Mouse (Mus musculus) erythroblast, adult 5-6 weeks (primary cell): ENCODE measurements around the gene Arl2. TPM values are rescaled to one million over a fixed set of nuclear protein-coding genes. Genes with fewer than 3 reads are reported as not detected.
A peak's percentile ranks its signal among the peaks of the same experiment; 100 is the strongest.

Experiments
- ATAC-seq: replicated peaks from 2 replicates; pipeline ENCODE4 v1.8.0; 2016; ENCODE audit warnings: moderate number of reproducible peaks, mild to moderate bottlenecking, moderate TSS enrichment, inconsistent platforms; ENCODE audit not compliant: poor library complexity, low FRiP score, severe bottlenecking
- total RNA-seq, 2 experiments: library from RNA; stranded (forward) in 1 of 2; stranded (reverse) in 1 of 2; fragments of 150-400 nt in 1 of 2; fragments of 200-764, 138-1000 nt in 1 of 2; gene quantifications; 2 replicates each; pipeline versions ENCODE4 v1.2.3 to v1.2.4; 2015 to 2017; ENCODE audit warnings: low replicate concordance in 2 of 2

Arl2 gene
- total RNA-seq, 2 experiments from 2014 or later, result 3.7 TPM

DNA sequence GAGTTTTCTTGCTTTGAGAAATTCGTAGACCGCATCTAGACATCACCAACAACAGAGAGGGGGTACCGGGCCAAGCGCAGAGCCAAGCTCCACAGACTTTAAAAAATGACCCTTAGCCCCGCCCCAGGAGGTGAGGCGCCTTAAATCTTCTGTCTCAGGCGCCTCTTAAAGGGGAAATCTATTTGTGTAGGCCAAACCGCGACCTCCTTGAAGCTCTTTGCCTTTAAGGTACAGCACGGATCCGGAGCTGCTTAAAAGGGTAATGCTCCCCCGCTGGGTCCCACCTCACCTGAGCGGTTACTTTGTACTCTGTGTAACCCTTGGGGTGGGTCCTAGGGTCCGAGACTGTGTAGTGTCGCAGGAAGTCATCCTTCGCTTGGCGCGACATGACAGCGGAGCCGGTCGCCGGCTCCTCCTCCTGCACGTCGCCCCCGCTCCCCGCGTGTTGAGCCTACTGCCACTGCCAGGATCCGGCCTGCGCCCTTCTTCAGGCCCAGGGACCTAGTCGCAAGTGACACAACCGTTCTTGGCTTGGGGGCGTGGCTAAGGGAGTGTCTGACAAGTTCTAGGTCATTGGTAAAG, 13.5 kb downstream of the Arl2 start, which contains the start of gene Snx15:
Snx15 (minus strand) TSS at position 545 of the 582 bp plus-strand sequence.
- ATAC-seq, result peak; percentile 80

DNA sequence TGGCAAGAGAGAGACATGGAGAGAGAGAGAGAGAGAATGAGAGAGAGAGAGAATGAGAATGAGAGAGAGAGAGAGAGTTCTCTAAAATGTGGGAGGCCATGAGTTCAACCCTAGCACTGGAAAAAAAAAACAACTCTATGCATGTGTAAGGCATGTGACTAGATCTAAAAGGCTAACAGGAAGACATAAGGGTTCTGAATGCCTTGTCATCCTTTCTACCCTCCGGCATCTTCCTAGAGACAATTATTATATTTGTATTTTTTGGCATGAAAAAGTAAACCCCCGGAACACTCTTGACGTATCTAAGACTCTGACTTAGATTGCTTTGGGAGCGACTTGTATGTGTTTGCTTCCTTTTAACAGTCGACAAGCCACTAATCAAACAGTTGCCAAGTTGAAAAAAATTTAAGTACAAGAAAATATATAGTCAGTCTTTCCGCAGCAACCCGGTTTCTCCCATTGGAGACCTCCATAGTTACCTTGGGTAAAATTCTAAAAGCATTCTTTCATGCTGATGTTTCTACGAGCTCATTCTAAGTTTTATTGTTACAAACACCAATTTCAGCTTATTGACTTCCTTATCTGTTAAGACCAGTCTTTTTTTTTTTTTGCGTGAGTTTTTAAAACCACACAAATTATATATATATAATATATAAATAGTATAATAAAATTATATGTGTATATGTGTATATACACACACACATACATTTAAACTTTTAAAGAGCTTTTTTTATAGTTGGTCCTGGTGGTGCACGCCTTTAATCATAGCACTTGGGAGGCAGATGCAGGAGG, 14.4 kb downstream of the Arl2 start:
- no peak for ATAC-seq

DNA sequence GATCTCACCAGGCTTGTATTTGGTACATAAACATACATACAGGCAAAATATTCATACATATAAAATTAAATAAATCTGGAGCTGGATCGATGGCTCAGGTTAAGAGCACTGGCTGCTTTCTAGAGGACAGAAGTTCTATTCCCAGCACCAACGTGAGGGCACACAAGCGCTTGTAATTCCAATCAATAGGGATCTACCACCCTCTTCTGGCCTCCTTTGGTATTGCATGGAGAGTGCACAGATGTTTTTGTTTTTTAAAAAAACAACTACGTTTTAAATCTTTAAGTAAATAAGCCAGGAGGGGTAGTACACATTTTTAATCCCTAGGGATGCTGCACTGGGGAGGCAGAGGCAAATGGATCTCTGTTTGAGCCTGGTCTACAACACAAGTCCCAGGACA, 15.1 kb downstream of the Arl2 start:
- peak; percentile 53 for ATAC-seq

DNA sequence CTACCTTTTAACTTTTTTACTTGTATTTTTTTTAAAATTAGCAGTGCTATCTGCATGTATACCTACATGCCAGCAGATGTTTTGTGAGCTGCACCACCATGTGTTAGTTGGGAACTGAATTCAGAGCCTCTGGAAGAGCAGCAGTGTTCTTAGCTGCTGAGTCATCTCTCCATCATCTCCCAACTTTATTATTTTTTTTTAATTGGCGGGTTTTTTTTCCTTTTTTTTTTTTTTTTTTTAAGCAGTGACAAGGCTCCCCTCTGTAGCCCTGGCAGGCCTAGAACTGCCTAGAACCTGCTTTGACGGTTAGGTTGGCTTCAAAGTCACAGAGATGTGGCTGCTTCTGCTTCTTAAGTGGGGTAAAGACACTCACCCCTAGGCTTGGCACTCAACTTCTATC, 16.4 kb downstream of the Arl2 start:
- no peak for ATAC-seq

DNA sequence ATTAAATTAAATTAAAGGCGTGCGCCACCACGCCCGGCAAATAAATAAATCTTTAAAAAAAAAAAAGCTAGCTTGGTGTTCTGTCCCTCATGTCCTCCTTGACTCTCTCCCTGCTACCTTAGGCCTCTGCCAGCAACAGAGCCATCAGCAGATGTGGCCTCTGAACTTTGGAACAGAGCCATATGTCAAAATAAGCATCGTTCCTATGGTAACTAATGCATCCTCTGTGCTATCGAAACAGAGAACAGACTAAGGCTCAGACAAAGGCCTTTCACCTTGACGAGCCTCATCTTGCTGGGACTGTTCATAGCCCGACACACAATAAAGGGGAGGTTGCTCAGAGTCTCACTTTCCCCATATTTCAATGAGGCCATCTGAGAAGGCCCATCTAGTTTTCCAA, 18.0 kb downstream of the Arl2 start:
- ATAC-seq, result no peak

DNA sequence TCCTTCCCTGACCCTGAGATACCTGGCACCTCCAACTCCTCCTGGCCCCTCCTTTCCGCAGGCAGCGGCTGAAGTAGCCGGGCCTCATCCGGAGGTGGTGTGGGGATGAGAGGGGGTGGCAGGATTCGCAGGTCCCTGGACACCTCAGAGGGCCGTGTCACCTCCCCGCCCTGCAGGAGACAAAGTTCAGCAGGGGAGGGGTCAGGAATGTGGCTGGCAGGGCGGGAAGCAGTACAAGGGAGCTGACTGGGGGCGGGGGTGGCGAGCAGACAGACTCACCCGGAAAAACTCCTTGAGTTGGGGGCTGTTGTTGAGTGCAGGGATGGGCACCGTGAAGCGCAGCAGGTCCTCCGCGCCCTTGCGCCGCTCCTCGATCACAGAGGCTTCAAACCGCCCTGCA, 19.6 kb downstream of the Arl2 start:
- ATAC-seq, result no peak

DNA sequence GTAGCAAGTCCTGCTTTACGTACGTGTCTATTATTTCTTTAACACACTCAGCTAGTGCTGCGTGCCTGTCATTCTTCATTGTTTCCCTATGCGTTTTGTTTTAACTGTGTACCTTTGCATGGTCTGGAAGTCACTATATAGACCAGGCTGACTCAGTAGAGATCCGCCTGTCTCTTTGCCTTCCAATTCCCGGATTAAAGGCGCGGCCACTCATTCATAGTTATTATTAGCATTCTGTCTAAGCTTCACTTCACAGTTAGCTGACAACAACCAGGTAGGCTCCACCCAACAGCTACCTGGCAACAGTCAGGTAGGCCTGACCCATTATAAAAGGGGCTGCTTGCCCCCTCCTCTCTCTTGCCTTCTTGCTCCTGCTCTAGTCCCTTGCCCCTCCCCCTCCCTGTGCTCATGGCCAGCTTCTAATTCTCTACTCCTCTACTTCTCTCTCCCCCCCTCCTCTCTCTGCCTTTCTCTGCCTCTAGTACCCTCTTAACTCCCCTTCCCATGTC, 22.6 kb downstream of the Arl2 start:
- ATAC-seq, result peak; percentile 24

DNA sequence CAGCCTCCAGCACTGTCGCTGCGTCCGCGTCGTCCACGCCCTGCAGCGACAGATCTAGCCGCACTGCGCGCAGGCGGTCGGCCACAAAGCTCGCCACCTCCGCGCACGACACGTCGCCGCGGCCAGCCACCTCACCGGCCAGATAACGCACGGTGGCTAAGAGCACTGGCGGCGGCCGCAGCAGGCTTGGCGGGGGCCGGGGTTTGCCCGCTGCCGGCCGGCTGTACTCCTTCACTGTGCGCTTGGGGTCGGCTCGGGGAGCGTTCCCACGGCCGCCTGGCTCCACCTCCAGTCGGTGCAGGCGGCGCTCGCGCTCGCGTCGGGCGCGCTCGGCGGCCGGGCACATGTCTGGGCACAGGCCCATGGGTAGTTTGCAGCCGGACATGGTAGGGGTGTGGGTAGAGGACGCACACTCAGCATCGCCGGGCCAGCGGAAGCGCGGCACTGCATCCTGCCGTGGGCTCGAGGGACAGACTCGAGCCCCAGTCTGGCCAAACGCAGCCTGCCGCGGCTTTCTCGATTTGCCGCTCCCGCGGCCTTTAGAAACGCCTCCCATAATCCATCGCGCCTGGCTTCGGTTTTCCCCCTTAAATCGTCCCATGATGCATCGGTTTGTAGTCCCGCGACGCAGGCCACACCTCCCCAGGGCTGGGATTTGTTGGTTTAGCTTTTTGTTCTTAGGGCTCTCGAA, 23.2 kb downstream of the Arl2 start, which contains the start of gene Sac3d1:
Sac3d1 (minus strand) TSS at position 665 of the 691 bp plus-strand sequence.
- peak; percentile 85 for ATAC-seq

DNA sequence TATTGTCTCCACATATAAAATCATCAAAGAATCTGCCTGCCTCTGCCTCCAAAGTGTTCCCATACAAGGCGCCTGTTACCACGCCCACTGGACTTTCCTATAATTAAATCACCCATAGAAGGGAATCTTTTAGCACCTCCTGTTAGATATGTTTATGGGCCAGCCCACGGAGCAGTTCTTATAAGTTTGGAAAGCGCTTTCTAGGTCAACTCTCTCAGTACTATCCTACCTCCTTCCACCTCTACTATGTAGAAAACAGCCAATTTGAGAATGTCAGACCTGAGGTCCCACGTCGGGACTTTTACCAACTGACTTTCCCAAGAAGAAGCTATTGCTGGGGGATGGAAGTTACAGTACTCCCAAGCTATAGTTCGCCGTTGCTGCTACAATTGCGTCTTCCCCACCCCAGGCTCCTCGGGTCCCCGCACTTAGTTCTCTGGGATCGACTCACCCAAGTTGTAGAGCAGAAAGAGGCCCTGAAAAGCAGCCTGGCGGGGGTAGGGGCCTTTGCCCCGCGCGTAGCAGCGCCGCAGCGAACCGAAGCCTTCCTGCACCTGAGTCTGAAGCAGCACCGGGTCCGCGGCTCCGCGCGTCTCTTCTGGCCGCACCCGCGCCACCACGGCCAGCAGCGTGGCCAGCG, 23.9 kb downstream of the Arl2 start:
- ATAC-seq, result no peak

DNA sequence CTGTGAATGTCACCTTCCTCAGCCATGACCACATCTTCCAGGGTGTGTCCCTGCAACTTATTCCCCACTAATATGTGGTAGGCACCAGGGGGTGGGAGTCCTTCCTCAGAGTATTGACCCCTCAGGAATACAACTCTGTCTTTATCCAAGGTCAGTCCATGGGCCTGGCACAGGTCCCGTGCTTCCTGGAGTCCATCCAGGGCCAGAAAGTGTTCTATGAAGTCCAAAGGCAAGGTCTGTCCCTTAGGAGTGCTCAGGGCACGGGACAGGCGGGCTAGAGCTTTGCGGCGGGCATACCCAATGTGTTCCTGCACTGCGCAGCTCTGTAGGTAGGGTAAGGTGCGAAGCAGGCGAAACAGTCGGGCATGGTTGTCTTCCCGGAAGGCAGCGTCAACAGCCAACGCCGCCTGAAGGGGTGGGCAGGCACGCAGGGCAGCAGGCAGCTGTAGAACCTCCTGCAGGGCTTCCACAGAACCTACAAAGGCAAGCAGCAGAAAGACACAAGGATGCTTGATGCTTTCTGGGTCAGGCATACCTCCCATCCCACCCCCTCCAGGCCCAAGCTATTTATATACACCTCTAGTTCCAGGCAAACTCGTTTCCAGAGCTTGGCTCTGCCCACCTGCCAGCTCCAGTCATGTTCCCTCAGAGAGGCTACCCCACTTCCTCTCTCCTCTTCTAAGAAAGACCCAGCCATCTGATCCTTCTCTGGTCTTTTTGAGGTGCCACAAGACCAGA, 25.1 kb downstream of the Arl2 start:
- ATAC-seq, result no peak

DNA sequence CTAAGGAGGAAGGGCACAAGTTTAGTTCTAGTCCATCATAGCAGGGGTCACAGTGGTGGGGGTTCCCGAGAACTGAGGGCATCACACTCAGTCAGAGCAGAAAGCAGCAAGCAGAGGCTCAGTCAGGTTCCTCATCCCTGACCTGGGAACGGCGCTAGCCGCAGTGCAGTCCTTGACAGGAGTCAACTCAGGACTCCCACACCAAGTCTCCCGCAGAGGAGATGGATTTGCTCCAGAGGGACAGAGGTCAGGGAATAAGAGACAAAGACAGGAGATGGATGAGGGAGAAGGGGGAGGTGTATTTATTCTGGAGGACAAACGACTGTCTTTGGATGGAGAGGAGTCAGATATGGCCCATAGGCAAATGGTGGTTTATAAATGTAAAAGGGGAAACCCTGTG, 28.2 kb downstream of the Arl2 start:
- ATAC-seq, result no peak

DNA sequence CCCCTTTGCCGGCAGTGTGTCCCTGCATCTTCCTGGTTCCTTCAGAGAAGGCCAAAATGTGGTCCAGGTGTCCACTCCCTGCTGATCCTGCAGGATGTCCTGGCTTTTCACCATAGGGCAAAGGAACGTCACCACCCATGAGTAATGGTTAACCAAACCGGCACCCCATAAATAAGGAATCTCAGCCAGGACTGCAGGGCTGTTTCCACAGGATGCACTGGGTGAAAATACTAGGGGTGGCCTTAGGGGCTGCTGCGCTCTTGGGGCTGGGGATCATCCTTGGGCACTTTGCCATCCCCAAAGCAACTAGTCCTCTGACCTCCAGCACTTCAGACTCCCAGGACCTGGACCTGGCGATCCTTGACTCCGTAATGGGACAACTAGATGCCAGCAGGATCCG, 35.8 kb downstream of the Arl2 start, which contains the start of gene Naaladl1:
Naaladl1 (plus strand) TSS at position 197 of the 400 bp plus-strand sequence.
- ATAC-seq, result no peak

DNA sequence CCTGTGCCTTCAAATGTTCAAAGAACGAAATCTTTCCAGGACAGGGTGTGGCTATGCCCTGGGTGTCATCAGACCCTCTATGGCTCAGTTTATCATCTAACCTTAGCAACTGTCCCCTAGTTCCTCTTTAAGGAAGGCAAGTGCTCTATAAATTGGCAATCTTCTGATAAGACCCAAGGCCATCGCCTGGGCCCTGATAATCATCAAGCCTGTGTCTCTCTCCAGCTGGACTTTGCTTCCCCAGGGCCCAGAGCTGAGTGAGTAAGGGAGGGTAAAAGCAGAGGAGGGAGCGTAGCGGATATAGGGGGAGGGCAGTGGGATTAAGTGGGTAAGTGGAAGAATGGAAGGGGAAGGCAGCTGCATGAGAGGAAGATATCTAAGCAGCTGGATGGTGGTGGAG, 36.9 kb downstream of the Arl2 start:
- no peak for ATAC-seq

DNA sequence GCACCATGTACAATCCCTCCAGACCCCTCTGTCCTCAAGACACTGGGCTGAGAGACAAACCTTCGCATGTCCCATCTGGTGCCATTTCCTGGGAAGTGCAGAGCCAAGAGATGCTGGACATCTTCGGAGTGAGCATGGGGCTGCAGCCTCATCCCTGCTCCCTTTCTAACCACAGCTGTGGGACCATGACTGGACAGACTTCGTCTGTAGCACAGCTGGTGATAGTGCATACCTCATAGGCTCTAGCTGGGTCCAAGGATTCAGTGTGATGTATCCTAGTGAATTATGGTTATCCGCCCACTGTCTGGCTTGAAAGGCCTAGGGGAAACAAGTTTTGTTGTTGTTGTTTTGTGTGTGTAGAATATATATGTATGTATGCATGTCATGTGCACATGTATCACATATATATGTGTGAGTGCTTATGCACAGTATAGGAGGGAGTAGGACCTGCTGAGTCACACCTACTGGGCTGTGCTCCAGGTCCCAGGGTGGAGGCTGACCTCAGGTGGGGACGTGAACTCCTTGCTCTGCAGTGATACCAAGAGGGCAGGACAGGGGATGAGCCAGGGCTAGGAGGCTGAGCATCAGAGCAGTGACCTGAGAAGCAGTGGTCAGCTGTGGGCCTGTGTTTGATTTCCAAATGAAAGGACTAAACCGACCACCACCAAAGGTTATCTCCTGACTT, 39.0 kb downstream of the Arl2 start:
- peak; percentile 93 for ATAC-seq

DNA sequence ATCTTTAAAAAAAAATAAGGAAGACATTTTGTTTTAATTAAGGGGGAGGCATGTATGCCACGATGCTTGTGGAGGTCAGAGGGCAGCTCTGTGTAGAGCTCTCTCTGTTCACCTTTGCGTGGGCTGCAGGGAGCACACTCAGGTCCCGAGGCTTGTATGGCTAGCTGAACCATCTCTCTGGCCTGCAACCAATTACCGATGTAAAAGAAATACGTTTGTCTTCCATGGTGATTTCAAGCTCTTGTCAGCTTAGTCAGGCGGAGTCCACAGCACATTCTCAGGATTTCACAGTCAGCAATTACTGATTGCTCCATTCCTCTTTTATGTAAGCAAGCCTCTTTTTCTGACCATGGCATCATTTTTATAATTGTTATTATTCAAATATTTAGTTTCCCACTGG, 40.2 kb downstream of the Arl2 start:
- no peak for ATAC-seq

DNA sequence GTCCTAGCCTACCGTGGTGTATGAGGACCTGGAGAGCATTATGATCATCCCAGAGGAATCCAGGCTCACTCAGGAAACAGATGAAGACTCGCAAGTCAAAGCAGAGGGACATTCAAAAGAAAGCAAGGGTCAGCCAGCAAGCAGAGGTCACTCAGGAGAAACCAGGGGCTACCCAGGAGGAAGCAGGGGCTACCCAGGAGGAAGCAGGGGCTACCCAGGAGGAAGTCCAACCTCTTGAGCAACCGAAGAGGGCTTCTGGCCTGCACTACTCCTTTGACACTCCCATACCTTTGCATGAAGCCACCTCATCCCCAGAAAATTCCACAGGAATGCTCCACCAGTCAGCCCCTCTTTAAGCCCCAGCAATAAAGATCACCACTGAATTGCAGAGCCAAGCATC, 43.5 kb downstream of the Arl2 start:
- ATAC-seq, result no peak

DNA sequence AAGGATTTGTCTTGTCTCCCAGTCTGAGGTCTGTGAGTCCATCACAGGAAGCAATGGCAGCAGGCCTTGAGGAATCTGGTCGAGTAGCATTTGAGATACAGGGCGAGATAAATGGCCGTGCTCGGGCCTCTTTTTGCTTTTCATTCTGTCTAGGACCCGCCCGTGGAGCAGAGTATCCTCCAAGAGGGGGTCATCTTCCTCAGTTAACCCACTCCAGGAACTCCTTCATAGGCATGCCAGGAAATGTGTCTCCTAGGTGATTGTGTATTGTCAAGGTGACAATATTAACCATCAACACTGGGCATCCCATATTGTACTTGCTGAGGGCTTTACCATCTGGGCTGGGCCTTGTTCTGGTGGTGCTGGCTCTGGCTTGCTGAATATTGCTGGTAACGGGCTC, 47.2 kb downstream of the Arl2 start, which contains the start of gene AC131692.1:
AC131692.1 (plus strand) TSS at position 301 of the 400 bp plus-strand sequence.
- no peak for ATAC-seq

DNA sequence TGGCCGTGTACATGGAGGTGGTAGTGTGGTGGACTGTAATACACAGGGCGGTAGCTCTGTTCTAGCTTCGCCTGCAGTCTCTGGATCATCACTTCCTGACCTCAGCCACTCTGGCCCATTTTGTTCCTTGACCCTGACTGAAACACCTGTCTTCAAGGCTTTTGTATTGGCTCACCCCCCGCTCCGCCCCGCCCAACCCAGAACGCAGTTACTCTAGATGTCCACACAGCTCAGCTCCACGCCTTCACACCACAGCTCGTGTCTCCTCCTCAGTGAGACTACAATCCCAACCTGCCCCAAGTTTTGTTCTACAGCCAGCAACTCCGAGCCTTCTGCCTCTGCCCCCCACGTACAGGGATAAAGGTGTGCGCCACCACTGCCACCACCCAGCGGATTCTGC, 52.5 kb downstream of the Arl2 start:
- ATAC-seq, result no peak

DNA sequence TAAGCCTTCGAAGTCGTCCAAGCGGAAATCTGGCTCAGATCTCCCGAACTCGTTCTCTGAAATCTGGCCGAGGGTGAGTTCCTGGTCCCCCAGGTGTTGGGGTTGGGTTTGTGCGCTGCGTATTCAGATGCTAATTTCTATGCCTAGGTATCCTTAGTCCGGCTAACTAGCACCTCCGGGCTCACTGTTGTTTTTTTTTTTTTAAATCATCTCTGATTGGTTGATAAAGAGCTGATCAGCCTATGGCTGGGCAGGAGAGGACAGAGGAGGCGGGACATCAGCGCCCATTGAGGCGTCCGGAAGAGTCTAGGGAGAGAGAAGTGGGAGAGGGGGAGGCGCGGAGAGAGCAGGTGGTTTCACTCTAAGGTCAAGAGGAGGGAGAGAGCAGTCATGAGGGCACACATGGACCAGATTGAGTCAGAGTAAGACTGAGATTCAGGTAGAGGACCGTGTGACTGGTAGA, 55.9 kb downstream of the Arl2 start:
- peak; percentile 83 for ATAC-seq
